Mouse (Mus musculus) heart, adult 9 months (tissue): ENCODE measurements at regions not wholly inside any gene's neighbourhood (a gene's known extent, or its start where the extent isn't known, plus 50 kb on each side); places are given as distances from the start of the nearest gene placed in this dataset.

Source experiments
- DNase-seq, 2 experiments: peaks; one replicate each; pipeline ENCODE4 v3.0.0; 2022; ENCODE audit warnings: low spot score in 2 of 2

GRCm38 (mm10) chr3:137728689-137729088 lies 57.4 kb downstream of the Gm21962 start:
- DNase-seq, result no peak

DNA sequence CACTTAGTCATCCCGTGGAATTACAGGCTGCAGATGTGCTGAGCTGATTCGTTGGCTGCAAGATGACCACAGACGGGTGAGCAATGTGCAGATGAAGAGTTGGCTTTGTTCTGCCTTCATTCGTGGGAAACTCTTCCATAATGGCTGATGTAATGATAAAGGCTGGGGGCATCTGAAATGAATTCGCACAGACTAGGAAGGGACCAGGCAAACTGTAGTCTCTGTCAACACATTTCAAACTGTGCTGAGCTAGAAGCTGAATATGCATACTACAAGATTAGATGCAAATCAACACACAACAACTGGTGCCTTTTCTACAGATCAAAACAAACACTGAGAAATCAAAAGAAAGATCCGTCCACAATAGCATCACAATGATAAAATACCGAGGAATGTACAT lies 58.1 kb downstream of the Gm21962 start:
- no peak for DNase-seq

- DNase-seq, result no peak
Measured at GRCm38 (mm10) chr3:137737222-137737800, 66.0 kb downstream of the Gm21962 start.

GRCm38 (mm10) chr3:137741528-137741927 lies 70.2 kb downstream of the Gm21962 start:
- DNase-seq, result no peak

- no peak for DNase-seq
Measured at GRCm38 (mm10) chr3:137742119-137742518, 70.8 kb downstream of the Gm21962 start.

GRCm38 (mm10) chr3:137751732-137752260 lies 80.5 kb downstream of the Gm21962 start:
- no peak for DNase-seq

DNA sequence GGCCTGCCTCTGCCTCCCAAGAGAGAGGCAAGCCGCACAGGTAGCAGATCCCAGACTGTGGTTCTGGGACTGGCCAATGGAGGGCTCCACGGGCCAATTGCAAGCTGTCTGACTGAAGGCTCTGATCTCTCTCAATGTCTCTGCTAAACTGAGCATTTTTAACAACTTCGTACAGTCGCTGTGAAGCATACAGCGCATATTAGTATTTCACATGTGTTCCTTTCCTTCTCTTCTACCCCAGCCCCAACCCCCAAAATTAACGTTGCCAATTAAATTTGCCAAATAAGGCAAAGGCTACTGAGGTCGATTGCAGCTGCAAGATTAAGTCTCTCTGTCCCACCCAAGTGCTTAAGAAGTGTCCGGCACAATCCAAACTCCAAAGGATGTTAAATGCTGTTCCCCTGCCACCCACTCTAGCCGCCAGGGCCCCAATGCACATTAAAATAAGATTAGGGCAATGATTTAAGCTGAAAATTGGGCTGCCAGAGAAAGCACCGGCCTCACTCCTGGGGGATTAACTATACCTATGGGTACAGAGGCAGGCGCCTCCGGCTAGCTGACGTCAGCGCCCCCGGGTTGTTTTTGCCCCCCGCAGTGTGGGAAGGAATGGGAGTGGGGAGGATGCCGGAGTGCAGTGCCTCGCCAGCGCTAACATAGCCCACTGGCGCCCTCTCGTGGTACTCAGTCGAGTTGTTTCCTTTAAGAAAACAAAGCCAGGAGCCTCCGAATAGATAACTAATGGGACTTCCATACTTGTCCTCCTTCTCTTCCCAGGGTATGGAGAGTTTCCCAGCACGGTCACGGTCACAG lies 81.3 kb downstream of the Gm21962 start:
- peak; percentile 44 to 65 for DNase-seq

GRCm38 (mm10) chr3:137753257-137753654 lies 81.9 kb downstream of the Gm21962 start:
- DNase-seq, result no peak

DNA sequence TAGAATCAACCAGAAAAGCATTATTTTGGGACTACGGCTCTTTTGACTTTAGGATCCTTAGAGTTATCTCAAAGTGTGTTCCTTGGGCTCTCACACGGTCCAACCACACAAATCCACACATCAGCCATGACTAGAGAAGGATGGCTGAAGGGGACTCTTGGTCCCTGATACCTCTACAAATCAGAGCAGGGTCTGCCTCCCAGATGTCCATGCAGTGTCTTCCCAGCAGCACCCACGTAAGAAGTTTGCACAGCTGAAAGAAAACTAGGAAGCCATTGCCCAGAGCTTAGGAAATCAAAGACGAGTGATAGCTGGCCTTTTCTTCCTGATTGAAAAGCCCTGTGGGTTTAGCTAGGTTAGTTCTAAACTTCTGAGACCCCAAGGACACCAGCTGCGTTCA lies 84.1 kb downstream of the Gm21962 start:
- no peak for DNase-seq

GRCm38 (mm10) chr3:137762213-137762884 lies 91.0 kb downstream of the Gm21962 start:
- no peak for DNase-seq

DNA sequence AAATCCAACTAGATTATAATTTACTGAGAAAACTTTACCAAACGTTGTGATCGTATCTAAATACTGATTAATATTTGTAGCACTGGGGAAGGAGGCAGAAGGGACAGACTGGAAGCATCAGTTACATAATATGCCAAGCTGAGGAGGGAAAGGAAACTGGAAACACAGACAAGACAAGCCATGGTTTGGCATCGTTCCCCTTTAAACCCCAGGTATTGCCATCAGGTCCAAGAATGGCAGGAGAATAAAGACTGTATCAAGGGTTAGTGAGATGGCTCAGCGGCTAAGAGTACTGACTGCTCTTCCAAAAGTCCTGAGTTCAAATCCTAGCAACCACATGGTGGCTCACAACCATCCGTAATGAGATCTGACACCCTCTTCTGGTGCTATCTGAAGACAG lies 92.1 kb downstream of the Gm21962 start:
- DNase-seq, result no peak

DNA sequence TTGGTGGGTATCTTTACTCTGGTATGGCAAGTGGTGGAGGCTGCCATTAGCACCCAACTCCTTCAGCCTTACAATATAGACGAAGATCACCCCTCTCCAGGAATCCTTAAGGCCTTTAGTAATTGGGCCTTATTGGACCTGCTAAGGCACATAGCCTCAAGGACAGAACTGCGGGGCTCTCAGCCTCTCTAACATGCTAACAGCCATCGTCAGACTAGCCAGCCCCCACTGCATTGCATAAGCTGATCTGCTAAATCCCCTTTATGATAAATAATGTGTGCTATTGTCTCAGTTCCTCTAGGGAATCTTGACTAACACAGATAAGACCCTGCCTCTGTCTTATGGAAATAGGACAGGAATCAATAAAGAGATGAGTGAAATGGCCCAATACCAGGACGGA lies 95.7 kb upstream of the H2afz start:
- DNase-seq, result no peak

GRCm38 (mm10) chr3:137775076-137775849 lies 89.0 kb upstream of the H2afz start:
- no peak for DNase-seq

GRCm38 (mm10) chr3:137778113-137778512 lies 86.2 kb upstream of the H2afz start:
- peak in 1 of 2 experiments; percentile 11 for DNase-seq

DNA sequence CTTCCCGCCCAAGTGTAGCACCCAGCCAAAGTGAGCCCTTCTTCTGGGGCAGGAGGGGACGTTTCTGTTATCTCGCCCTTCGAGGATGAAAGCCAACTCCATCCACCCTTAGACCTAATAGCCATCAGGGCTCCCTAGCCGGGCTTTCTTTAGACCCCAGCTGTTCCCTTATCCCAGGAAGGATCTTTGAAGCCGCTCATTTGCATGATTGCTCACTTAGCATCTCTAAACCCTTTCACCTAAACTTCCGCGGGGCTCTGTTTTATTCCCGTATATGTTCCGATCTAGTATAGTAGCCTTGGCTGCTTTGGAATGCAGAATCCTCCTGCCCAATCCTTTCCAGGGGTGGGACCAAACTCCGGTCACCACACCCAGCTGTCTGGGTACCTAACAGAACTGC lies 84.3 kb upstream of the H2afz start:
- DNase-seq, result no peak

DNA sequence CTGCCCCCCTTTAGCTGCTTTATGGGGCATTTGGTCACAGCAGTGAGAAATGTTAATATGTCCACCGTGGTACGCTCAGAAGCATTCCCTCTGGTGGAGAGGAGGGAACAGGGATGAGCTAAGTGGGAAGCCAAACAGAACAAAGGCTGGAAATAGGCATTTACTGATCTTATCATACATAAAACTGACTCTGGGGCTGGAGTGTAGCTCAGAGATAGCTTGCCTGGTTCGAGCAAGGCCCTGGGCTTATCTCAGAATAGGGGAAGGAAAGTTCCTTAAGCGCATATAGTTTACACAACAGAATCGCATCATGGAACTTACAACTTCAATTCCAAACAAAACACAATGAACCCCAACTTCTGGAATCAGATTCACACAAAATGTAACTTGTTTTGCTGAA lies 81.5 kb upstream of the H2afz start:
- DNase-seq, result no peak

GRCm38 (mm10) chr3:137783937-137784911 lies 80.1 kb upstream of the H2afz start:
- DNase-seq, result no peak

- DNase-seq, result peak in 1 of 2 experiments; percentile 3
Measured at GRCm38 (mm10) chr3:137785224-137785623, 79.1 kb upstream of the H2afz start.

DNA sequence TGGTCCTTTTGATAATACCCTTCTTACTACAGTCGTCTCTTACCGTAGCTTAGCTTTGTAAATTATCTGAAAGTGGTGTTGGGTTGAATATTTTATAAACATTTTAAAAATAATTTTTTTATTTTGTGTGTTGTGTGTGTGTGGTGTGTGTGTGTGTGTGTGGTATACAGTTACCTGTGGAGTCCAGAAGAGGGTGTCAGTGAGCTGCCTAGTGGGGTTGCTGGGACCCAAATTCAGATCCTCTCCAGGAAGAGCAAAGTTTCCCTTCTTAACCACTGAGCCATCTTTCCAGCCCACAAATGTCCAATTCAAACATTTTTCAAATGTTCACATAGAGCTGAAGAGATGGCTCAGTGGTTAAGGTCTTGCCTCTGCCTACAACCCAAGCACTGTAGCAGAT lies 78.4 kb upstream of the H2afz start:
- DNase-seq, result no peak

GRCm38 (mm10) chr3:137789671-137790070 lies 74.6 kb upstream of the H2afz start:
- DNase-seq, result no peak

DNA sequence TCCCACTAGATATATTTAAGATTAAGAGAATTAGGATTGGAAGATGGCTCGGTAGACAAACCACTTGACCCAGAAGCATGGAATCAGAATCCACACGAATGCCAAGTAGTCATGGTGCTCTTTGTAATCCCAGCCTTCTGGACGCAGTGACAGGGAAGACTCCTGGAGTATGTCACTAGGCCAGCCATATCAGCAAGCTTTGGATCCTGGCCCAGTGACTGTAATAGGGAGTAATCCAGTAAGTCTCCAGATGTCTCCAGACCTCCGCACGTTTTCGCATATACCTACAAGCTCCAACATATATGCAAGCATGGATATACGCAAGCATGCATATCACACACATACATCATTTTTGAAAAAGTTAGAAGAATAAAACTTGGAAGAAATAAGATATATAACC lies 73.9 kb upstream of the H2afz start:
- no peak for DNase-seq
